Mouse (Mus musculus) ES-E14 (cell line): ENCODE results near the gene Minos1. TPM values are rescaled to one million over a fixed set of nuclear protein-coding genes. Genes with fewer than 3 reads are reported as not detected.

ENCODE experiments used
- DNase-seq: peaks from one replicate; pipeline ENCODE4 v3.0.0-alpha.2; 2013; ENCODE audit warnings: low read depth, low spot score
- H3K27ac ChIP-seq: 2 replicates; pipeline ENCODE4 v1.5.1; 2012; ENCODE audit warnings: low read depth, mild to moderate bottlenecking, low read length, moderate library complexity, mixed read lengths; ENCODE audit not compliant: poor library complexity, insufficient read depth, severe bottlenecking
- H3K36me3 ChIP-seq: 2 replicates; pipeline ENCODE4 v1.6.1; 2012; ENCODE audit warnings: mild to moderate bottlenecking, low read length, moderate library complexity, mixed read lengths; ENCODE audit not compliant: control insufficient read depth, poor library complexity, insufficient read depth, severe bottlenecking
- H3K4me1 ChIP-seq, 2 experiments: fragments of 150-350 bp in 1 of 2; sonication (generic) in 1 of 2; 2 replicates each; pipeline ENCODE4 v1.6.1; 2012; ENCODE audit warnings: low read length in 2 of 2, mild to moderate bottlenecking in 1 of 2, mixed read lengths in 1 of 2; ENCODE audit not compliant: control insufficient read depth in 2 of 2, insufficient read depth in 2 of 2, poor library complexity in 1 of 2
- H3K4me3 ChIP-seq, 2 experiments: fragments of 150-350 bp in 1 of 2; sonication (generic) in 1 of 2; 2 replicates each; pipeline ENCODE4 v1.5.1; 2012; ENCODE audit warnings: low read length in 2 of 2, low read depth in 1 of 2, mild to moderate bottlenecking in 1 of 2, mixed read lengths in 1 of 2; ENCODE audit not compliant: insufficient read depth in 1 of 2, poor library complexity in 1 of 2, severe bottlenecking in 1 of 2
- H3K9ac ChIP-seq: 2 replicates; pipeline ENCODE4 v1.6.1; 2012; ENCODE audit warnings: low read depth, mild to moderate bottlenecking, low read length, mixed read lengths; ENCODE audit not compliant: poor library complexity, insufficient read depth, severe bottlenecking
- H3K9me3 ChIP-seq: fragments of 150-350 bp; sonication (generic); 2 replicates; pipeline ENCODE4 v1.6.1; 2012; ENCODE audit warnings: low read depth, mild to moderate bottlenecking, low read length; ENCODE audit not compliant: control insufficient read depth, insufficient read depth
- CHD2 ChIP-seq: IDR thresholded peaks from 2 replicates; pipeline ENCODE4 v1.6.1; 2014; ENCODE audit warnings: mild to moderate bottlenecking, low read depth, low read length, inconsistent platforms
- HCFC1 ChIP-seq: IDR thresholded peaks from 2 replicates; pipeline ENCODE4 v1.6.1; 2012; ENCODE audit warnings: low read length, inconsistent platforms, borderline replicate concordance; ENCODE audit not compliant: insufficient read depth
- MAFK ChIP-seq: IDR thresholded peaks from 2 replicates; pipeline ENCODE4 v1.6.1; 2014; ENCODE audit warnings: mild to moderate bottlenecking, low read depth, low read length, inconsistent platforms; ENCODE audit not compliant: insufficient read depth
- ZC3H11A ChIP-seq: IDR thresholded peaks from 2 replicates; pipeline ENCODE4 v1.6.1; 2012; ENCODE audit warnings: low read depth, mild to moderate bottlenecking, inconsistent platforms, low read length, borderline replicate concordance
- ZNF384 ChIP-seq: IDR thresholded peaks from 2 replicates; pipeline ENCODE4 v1.6.1; 2012; ENCODE audit warnings: low read depth, low read length, inconsistent platforms
- in situ Hi-C, 2 experiments: fragments of 600-800 bp; cut with MboI; formaldehyde crosslinking; loops; one replicate each; pipeline ENCODE4 v1.15.1; 2025; ENCODE audit warnings: low sequenced_read_pairs in 2 of 2, inconsistent platforms in 1 of 2; ENCODE audit not compliant: unreplicated experiment in 2 of 2
- total RNA-seq: library from RNA; depleted of rRNA; stranded (reverse); fragments of 300-350 nt; gene quantifications from 2 replicates; pipeline ENCODE4 v1.2.3, GENCODE M21; 2012; rRNA removed

Gene Minos1
- 141 and 147 TPM in 2 replicates for total RNA-seq

DNA sequence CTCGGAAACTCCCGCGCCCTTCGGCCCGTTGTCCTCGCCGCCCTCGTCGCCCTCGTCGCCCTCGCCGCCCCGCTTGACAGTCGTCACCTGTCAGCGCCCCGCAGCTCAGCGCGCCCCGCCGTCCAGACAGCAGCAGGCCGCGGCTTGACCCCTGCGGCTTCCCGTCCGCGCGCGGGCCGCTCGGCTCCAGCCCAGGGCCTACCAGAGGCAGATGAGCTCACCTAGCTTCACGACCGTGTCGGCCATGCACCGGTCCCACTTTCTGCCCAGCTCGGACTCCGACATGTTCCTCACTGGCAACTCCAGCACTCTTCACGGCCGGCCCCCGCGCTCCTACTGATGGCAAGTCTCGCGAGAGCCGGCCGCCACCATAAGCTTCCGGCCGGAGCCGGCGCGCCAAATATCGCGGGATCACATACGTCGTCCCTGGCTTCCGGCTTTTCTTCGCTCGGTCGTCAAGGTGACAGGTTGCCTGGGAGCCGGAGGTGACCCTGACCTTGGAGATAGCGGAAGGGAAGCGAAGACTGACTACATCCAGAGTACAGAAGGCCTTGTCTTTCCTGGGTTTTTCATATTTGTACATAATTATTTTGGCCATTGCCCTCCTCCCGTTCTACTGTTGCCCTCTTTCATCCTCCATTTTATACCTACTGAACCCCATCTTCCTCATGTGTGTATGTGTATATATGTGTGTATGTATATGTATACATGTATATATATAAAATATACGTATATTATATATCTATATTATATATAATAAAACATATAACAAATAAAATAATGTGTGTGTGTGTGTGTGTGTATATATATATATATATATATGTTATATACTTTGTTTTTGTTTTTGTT is at the start of gene Minos1:
TSS of gene Minos1 (minus strand) at position 413 of the 849 bp plus-strand sequence.
- H3K36me3 ChIP-seq, result no peaks in the 10 kb centered on the region
- H3K4me1 ChIP-seq, result peaks cover 0 to 5% of the 10 kb centered on the region in 2 experiments; a peak in 3 of 4 replicates
- in situ Hi-C loops, result no loop called here
- peak within 1 kb of the TSS; percentile 94 for H3K9ac ChIP-seq
- peak within 1 kb of the TSS; percentile 67 to 89 for H3K4me3 ChIP-seq
- no peaks in the 10 kb centered on the region for H3K9me3 ChIP-seq
- no peak for TF ChIP-seq ZC3H11A
- peak; percentile 100 for TF ChIP-seq CHD2
- TF ChIP-seq HCFC1, result 0 out of 2 replicates have a peak, but pooled peaks have one; percentile 62
- H3K27ac ChIP-seq, result peak within 1 kb of the TSS; percentile 52; the same call in 1 of the 2 replicates
- peak; percentile 98 for DNase-seq

- in situ Hi-C loops, result no loop called here
- Histone ChIP-seq H3K36me3 (no peaks in the 10 kb centered on the region), H3K9ac (no peak overlapping the region), H3K4me1 (0 out of 4 replicates have a peak, but pooled peaks cover 0 to 3% of the 10 kb centered on the region in 2 experiments), H3K9me3 (no peaks in the 10 kb centered on the region), H3K4me3 (no peak overlapping the region), H3K27ac (no peak overlapping the region)
- no peak for DNase-seq
- TF ChIP-seq HCFC1, result no peak
- TF ChIP-seq ZC3H11A, result no peak
- no peak for TF ChIP-seq ZNF384
- no peak for TF ChIP-seq MAFK
- no peak for TF ChIP-seq CHD2
Observed at GRCm38 (mm10) chr4:139179731-139180625, 49.1 kb upstream of the Minos1 start.

DNA sequence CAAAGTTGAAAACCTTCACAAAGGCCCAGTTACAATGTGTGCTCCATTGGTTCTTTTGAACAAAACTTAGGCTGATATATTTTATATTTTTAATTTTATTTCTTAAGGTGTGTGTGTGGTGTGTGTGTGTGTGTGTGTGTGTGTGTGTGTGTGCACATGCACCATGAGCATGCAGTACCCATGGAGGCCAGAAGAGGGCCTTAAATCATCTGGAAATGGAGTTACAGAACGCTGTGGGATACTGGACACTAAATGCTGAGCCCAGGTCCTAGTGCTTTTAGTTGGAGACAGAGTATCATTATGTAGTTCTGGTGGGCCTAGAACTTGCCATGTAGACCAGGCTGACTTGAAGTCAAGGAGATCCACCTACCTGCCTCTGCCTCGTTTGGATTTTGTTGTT is 48.3 kb upstream of the Minos1 start:
- 0 out of 4 replicates have a peak, but pooled peaks cover 0 to 3% of the 10 kb centered on the region in 2 experiments for H3K4me1 ChIP-seq
- TF ChIP-seq ZC3H11A (no peak), CHD2 (no peak), MAFK (no peak), ZNF384 (no peak), HCFC1 (no peak)
- in situ Hi-C loops, result no loop called here
- no peaks in the 10 kb centered on the region for H3K36me3 ChIP-seq
- no peak overlapping the region for H3K9ac ChIP-seq
- no peak overlapping the region for H3K4me3 ChIP-seq
- no peaks in the 10 kb centered on the region for H3K9me3 ChIP-seq
- DNase-seq, result no peak
- no peak overlapping the region for H3K27ac ChIP-seq

DNA sequence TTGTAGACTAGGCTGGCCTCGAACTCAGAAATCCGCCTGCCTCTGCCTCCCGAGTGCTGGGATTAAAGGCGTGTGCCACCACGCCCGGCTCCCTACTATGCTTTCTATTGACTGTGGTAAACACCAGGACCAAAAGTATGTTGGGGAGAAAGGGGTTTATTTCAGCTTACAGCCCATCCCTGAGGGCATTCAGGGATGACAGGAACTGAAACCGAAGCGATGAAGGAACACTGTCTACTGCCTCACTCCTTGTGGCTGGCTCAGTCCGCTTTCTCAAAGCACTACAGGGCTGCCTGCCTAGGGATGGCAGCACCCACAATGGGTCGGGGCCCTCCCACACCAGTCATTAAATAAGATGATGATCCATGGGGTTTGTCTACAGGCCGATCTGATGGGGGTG is 47.5 kb upstream of the Minos1 start:
- Histone ChIP-seq H3K36me3 (no peaks in the 10 kb centered on the region), H3K27ac (no peak overlapping the region), H3K9me3 (no peaks in the 10 kb centered on the region), H3K9ac (no peak overlapping the region), H3K4me1 (0 out of 4 replicates have a peak, but pooled peaks cover 0 to 3% of the 10 kb centered on the region in 2 experiments), H3K4me3 (no peak overlapping the region)
- in situ Hi-C loops, result no loop called here
- DNase-seq, result no peak
- TF ChIP-seq CHD2, result no peak
- TF ChIP-seq HCFC1, result no peak
- TF ChIP-seq MAFK, result no peak
